Mouse (Mus musculus) ES-Bruce4 (cell line): Measurements from ENCODE around the gene Cpt1a. TPM values are rescaled to one million over a fixed set of nuclear protein-coding genes. Genes with fewer than 3 reads are reported as not detected.

Experiments used
- H3K27ac ChIP-seq: 2 replicates; pipeline ENCODE4 v1.5.1; 2012; ENCODE audit warnings: low read length, inconsistent platforms; ENCODE audit not compliant: insufficient read depth
- H3K27me3 ChIP-seq: 2 replicates; pipeline ENCODE4 v1.6.1; 2012; ENCODE audit warnings: mild to moderate bottlenecking, low read length, inconsistent platforms; ENCODE audit not compliant: control insufficient read depth, poor library complexity, insufficient read depth, severe bottlenecking
- H3K36me3 ChIP-seq: 2 replicates; pipeline ENCODE4 v1.6.1; 2012; ENCODE audit warnings: inconsistent platforms, mild to moderate bottlenecking, low read length, moderate library complexity; ENCODE audit not compliant: control insufficient read depth, poor library complexity, insufficient read depth, severe bottlenecking
- H3K4me1 ChIP-seq: one replicate; pipeline ENCODE4 v1.8.1; 2011; ENCODE audit warnings: low read length; ENCODE audit not compliant: control insufficient read depth, insufficient read depth
- H3K4me3 ChIP-seq: 2 replicates; pipeline ENCODE4 v1.5.1; 2011; ENCODE audit warnings: low read depth, mild to moderate bottlenecking, low read length
- H3K9ac ChIP-seq: 2 replicates; pipeline ENCODE4 v1.6.1; 2012; ENCODE audit warnings: low read depth, mild to moderate bottlenecking, inconsistent platforms; ENCODE audit not compliant: poor library complexity, severe bottlenecking
- H3K9me3 ChIP-seq: replicated peaks from 2 replicates; pipeline ENCODE4 v1.6.1; 2012; ENCODE audit warnings: mild to moderate bottlenecking, low read length, inconsistent platforms; ENCODE audit not compliant: control insufficient read depth, poor library complexity, insufficient read depth, severe bottlenecking
- CTCF ChIP-seq: IDR thresholded peaks from one replicate; pipeline ENCODE4 v1.8.1; 2011; ENCODE audit warnings: low read depth, low read length
- EP300 ChIP-seq: IDR thresholded peaks from 2 replicates; pipeline ENCODE4 v1.6.1; 2011; ENCODE audit warnings: low read depth, low read length; ENCODE audit not compliant: insufficient read depth
- POLR2A ChIP-seq: IDR thresholded peaks from one replicate; pipeline ENCODE4 v1.8.1; 2011; ENCODE audit warnings: low read length; ENCODE audit not compliant: insufficient read depth
- polyA plus RNA-seq: library from polyadenylated mRNA; stranded (reverse); fragments of >200 nt; gene quantifications from 2 replicates; pipeline ENCODE4 v1.2.4, GENCODE M21; 2011; ENCODE audit warnings: low read depth; ENCODE audit not compliant: missing spikeins, insufficient read depth, insufficient read length

Gene Cpt1a
- polyA plus RNA-seq: 24.5 and 27.2 TPM in 2 replicates

GRCm38 (mm10) chr19:3322261-3322969 is at the start of gene Cpt1a:
TSS of gene Cpt1a (plus strand) at chr19:3322334.
- Histone ChIP-seq H3K9ac (peak within 1 kb of the TSS; percentile 66), H3K27ac (peak within 1 kb of the TSS; percentile 30; the same call in 1 of the 2 replicates), H3K36me3 (no peaks in the 10 kb centered on the region), H3K9me3 (no peaks in the 10 kb centered on the region), H3K27me3 (no peaks in the 10 kb centered on the region), H3K4me1 (no peaks in the 10 kb centered on the region), H3K4me3 (peak within 1 kb of the TSS; percentile 88)
- peak; percentile 55 for TF ChIP-seq CTCF
- TF ChIP-seq EP300: no peak

GRCm38 (mm10) chr19:3273331-3273730 is 48.8 kb upstream of the Cpt1a start:
- Histone ChIP-seq H3K4me1 (no peaks in the 10 kb centered on the region), H3K9me3 (no peaks in the 10 kb centered on the region), H3K27ac (no peak overlapping the region), H3K9ac (no peak overlapping the region), H3K4me3 (no peak overlapping the region), H3K36me3 (no peaks in the 10 kb centered on the region), H3K27me3 (no peaks in the 10 kb centered on the region)
- TF ChIP-seq POLR2A (no peak), CTCF (no peak)

GRCm38 (mm10) chr19:3275744-3276365 is 46.3 kb upstream of the Cpt1a start:
- no peaks in the 10 kb centered on the region for H3K27me3 ChIP-seq
- no peak overlapping the region for H3K4me3 ChIP-seq
- H3K9ac ChIP-seq: no peak overlapping the region
- H3K4me1 ChIP-seq: no peaks in the 10 kb centered on the region
- no peaks in the 10 kb centered on the region for H3K36me3 ChIP-seq
- H3K27ac ChIP-seq: no peak overlapping the region
- H3K9me3 ChIP-seq: no peaks in the 10 kb centered on the region
- no peak for TF ChIP-seq CTCF

GRCm38 (mm10) chr19:3281886-3282285 is 40.2 kb upstream of the Cpt1a start:
- peak overlapping the region; percentile 68 for H3K9ac ChIP-seq
- TF ChIP-seq CTCF (no peak), POLR2A (no peak), EP300 (no peak)
- H3K9me3 ChIP-seq: no peaks in the 10 kb centered on the region
- peak overlapping the region; percentile 90 for H3K4me3 ChIP-seq
- no peaks in the 10 kb centered on the region for H3K36me3 ChIP-seq
- H3K27ac ChIP-seq: no peak overlapping the region
- H3K4me1 ChIP-seq: no peaks in the 10 kb centered on the region
- no peaks in the 10 kb centered on the region for H3K27me3 ChIP-seq

GRCm38 (mm10) chr19:3282572-3283467 is 39.3 kb upstream of the Cpt1a start, which contains the start of the genes Mrpl21 and Ighmbp2:
TSS of gene Mrpl21 (plus strand) at chr19:3282901.
TSS of gene Ighmbp2 (minus strand) at chr19:3283017.
- Histone ChIP-seq H3K27ac (no peak within 1 kb of the TSS), H3K9me3 (no peaks in the 10 kb centered on the region), H3K36me3 (no peaks in the 10 kb centered on the region; the same call in 1 of the 2 replicates), H3K4me3 (peak within 1 kb of the TSS; percentile 90), H3K27me3 (no peaks in the 10 kb centered on the region), H3K4me1 (no peaks in the 10 kb centered on the region), H3K9ac (peak within 1 kb of the TSS; percentile 68)
- peak; percentile 71 for TF ChIP-seq POLR2A
- no peak for TF ChIP-seq CTCF
- TF ChIP-seq EP300: peak; percentile 62; the same call in 1 of the 2 replicates
